Mouse (Mus musculus) limb, embryonic 14.5 days (tissue): ENCODE data around the gene Phf21a. TPM values are rescaled to one million over a fixed set of nuclear protein-coding genes. Genes with fewer than 3 reads are reported as not detected.

Experiments used
- ATAC-seq: fragments of 200-750 bp; cut with Nextera tagmentation; 2 replicates; pipeline ENCODE4 v1.8.0; 2017; ENCODE audit warnings: low read depth, moderate number of reproducible peaks, moderate TSS enrichment; ENCODE audit not compliant: low FRiP score
- DNase-seq: peaks from one replicate; pipeline ENCODE4 v3.0.0-alpha.2; 2015; ENCODE audit warnings: low spot score
- H3K27ac ChIP-seq: fragments of 300-500 bp; sonication (generic); replicated peaks from 2 replicates; pipeline ENCODE4 v1.5.1; 2014; ENCODE audit warnings: low read depth, mild to moderate bottlenecking, low read length, moderate library complexity, mixed read lengths
- H3K27me3 ChIP-seq: fragments of 300-500 bp; sonication (generic); 2 replicates; pipeline ENCODE4 v1.6.1; 2014; ENCODE audit warnings: low read length, mixed read lengths; ENCODE audit not compliant: control insufficient read depth, insufficient read depth
- H3K36me3 ChIP-seq: fragments of 300-500 bp; sonication (generic); 2 replicates; pipeline ENCODE4 v1.6.1; 2014; ENCODE audit warnings: mild to moderate bottlenecking, low read length, moderate library complexity, mixed read lengths; ENCODE audit not compliant: control insufficient read depth, insufficient read depth
- H3K4me1 ChIP-seq: fragments of 300-500 bp; sonication (generic); 2 replicates; pipeline ENCODE4 v1.6.1; 2014; ENCODE audit warnings: antibody characterized with exemption, low read length, mixed read lengths; ENCODE audit not compliant: control insufficient read depth, insufficient read depth
- H3K4me2 ChIP-seq: fragments of 300-500 bp; sonication (generic); replicated peaks from 2 replicates; pipeline ENCODE4 v1.6.1; 2014; ENCODE audit warnings: low read depth, mild to moderate bottlenecking, low read length, moderate library complexity; ENCODE audit not compliant: severe bottlenecking
- H3K4me3 ChIP-seq: fragments of 300-500 bp; sonication (generic); replicated peaks from 2 replicates; pipeline ENCODE4 v1.5.1; 2014; ENCODE audit warnings: low read length
- H3K9ac ChIP-seq: fragments of 300-500 bp; sonication (generic); 2 replicates; pipeline ENCODE4 v1.6.1; 2014; ENCODE audit warnings: mild to moderate bottlenecking, low read depth, low read length, moderate library complexity; ENCODE audit not compliant: severe bottlenecking
- H3K9me3 ChIP-seq: fragments of 300-500 bp; sonication (generic); 2 replicates; pipeline ENCODE4 v1.6.1; 2016; ENCODE audit warnings: low read length; ENCODE audit not compliant: control insufficient read depth
- POLR2A ChIP-seq: fragments of 200-500 bp; IDR thresholded peaks from 2 replicates; pipeline ENCODE4 v1.8.0; 2012; ENCODE audit warnings: inconsistent platforms, mild to moderate bottlenecking, moderate library complexity, borderline replicate concordance; ENCODE audit not compliant: insufficient read depth, insufficient read length; ENCODE audit errors: extremely low read depth
- WGBS: fragments of 180-500 bp; shearing (Covaris S2); extraction: QIAGEN DNeasy Blood & Tissue Kit; methylation state at CpG from one replicate; pipeline ENCODE4 v1.1.7; 2014; 5-methylcytosine and 5-hydroxymethylcytosine counted together
- polyA plus RNA-seq, 2 experiments: library from polyadenylated mRNA; depleted of rRNA in 1 of 2; stranded (reverse) in 1 of 2; unstranded in 1 of 2; fragments of >200 nt; fragmentation: Nextera tagmentation in 1 of 2; extraction: Ambion mirVana in 1 of 2; gene quantifications; 2 replicates each; pipeline versions ENCODE4 v1.2.1 to v1.2.3; 2012 to 2014

Phf21a gene
- polyA plus RNA-seq, 2 experiments, result 38.2 to 96.0 TPM

DNA sequence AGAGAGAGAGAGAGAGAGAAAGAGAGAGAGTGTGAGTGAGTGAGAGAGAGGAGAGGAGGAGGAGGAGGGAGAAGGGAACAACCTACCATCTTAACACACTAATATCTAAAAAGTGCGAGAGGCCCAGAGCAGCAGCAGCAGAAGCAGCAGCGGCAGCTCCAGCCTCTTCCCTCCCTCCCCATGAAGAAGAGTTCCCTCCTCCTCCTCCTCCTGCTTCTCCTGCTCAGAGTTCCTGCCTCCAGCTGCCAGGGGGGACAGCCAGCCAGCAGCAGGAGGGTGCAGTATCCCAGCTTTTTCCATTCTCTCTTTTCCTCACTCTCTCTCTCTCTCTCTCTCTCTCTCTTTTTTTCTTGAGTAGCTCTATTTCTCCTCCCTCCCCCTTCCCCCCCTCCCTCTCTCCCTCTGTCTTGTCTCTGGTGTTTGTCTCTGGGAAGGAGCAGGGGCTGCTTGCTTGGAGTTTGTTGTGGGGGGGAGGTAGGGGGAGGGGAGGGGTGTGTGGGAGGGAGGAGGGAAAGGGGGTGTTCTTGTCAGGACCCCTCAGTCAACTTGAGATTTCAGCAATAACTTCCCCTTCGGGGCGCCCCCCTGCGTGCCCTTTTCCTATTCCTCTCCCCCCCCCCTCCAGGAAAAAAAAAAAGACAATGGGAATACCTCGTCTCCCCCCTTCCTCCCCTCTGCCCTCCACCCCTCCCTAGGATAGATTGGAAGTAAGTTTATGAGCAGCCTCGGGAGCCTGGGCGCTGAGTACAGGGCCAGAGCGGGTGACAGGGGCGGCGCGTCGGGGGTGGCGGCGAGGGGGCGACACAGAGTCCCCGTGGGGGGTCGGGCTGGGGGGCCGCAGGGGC lies 91.4 kb downstream of the Phf21a start:
- peak; percentile 27 for ATAC-seq
- H3K36me3 ChIP-seq, result no peaks in the 10 kb centered on the region
- WGBS, result 0% methylated on average over 18 of the region's 19 CpGs
- peak overlapping the region; percentile 92 for H3K9ac ChIP-seq
- H3K27ac ChIP-seq, result peak overlapping the region; percentile 99
- H3K9me3 ChIP-seq, result no peaks in the 10 kb centered on the region
- peak overlapping the region; percentile 77 for H3K4me2 ChIP-seq
- peak; percentile 70 for DNase-seq
- peak overlapping the region; percentile 80 for H3K4me3 ChIP-seq
- H3K27me3 ChIP-seq, result no peaks in the 10 kb centered on the region
- TF ChIP-seq POLR2A, result no peak
- H3K4me1 ChIP-seq, result peaks cover 21% of the 10 kb centered on the region

DNA sequence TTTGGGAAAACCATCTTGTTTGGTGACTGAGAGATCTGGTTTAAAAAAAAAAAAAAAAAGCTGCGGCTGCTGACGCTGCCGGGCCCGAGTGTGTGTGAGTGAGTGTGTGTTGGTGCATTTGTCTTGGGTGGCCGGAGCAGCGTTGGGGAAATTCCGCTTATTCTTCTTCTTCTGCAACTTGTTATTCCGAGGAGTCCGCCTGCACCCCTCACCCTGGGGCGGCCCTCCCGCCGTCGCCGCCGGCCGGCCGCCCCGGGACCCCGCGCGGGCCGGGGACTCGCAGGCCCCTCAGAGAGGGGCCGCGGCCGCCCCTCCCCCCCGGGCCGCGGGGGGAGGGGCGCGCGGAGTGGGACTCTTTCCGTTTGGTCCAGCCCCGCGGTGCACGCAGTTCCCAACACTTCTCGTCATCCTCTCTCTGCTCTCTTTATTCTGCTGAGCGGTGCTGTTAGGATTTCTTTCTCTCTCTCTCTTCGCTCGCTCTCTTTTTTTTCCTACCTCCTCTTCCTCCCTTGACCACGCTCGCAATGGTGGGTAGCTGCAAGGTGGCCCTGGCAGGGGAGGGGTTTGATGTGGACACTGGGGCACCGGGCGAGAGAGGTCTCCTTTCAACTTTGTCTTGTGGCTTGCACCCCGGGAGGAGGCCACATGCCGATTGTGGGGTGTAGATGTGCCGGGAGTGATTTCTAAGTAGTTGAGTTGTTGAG lies 92.3 kb downstream of the Phf21a start:
- no peak for TF ChIP-seq POLR2A
- H3K4me3 ChIP-seq, result peak overlapping the region; percentile 80
- no peaks in the 10 kb centered on the region for H3K9me3 ChIP-seq
- under 1% methylated on average over 39 of the region's 47 CpGs for WGBS
- H3K9ac ChIP-seq, result peak overlapping the region; percentile 92
- H3K4me2 ChIP-seq, result peak overlapping the region; percentile 77
- no peaks in the 10 kb centered on the region for H3K27me3 ChIP-seq
- H3K36me3 ChIP-seq, result no peaks in the 10 kb centered on the region
- peak; percentile 39 for ATAC-seq
- peaks cover 21% of the 10 kb centered on the region for H3K4me1 ChIP-seq
- peak; percentile 63 for DNase-seq
- peak overlapping the region; percentile 99 for H3K27ac ChIP-seq

DNA sequence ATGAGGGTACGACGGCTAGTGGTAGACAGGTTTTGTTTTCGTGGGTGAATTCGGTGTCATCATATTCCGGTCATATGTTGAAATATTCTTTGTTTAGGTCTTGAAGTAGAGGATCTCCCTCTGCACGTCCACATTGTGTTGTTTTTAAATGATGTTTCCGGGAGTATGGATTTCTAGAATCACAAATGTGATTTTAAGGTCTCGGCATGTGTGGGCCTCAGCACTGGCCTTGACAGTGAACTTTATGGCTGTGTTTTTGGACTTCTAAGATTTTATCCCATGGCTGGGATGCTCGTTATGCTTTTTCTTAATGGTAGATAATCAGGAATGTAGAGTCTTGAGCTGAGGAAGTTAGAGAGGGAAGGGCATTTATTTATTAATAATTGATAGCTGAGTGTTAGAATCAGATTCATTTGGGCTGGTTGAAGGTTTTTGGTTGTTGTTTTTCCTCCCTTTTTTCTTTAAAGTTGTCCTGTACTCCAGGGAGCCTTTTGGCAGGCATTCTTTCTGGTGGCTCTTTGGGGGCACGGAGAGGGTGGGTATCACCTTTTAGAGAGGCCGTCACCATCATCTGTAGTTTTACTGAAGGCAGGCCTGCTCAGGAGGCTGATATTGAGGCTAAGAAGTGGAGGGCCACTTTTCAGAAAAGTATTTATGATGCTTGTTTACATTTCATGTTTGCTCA lies 93.0 kb downstream of the Phf21a start:
- Histone ChIP-seq H3K27me3 (no peaks in the 10 kb centered on the region), H3K9me3 (no peaks in the 10 kb centered on the region), H3K4me3 (peak overlapping the region; percentile 80), H3K4me1 (peaks cover 21% of the 10 kb centered on the region), H3K9ac (peak overlapping the region; percentile 92), H3K27ac (peak overlapping the region; percentile 99), H3K36me3 (no peaks in the 10 kb centered on the region), H3K4me2 (peak overlapping the region; percentile 77)
- ATAC-seq, result no peak
- DNase-seq, result no peak
- TF ChIP-seq POLR2A, result no peak
- 11% methylated on average over 11 of the region's 11 CpGs for WGBS

DNA sequence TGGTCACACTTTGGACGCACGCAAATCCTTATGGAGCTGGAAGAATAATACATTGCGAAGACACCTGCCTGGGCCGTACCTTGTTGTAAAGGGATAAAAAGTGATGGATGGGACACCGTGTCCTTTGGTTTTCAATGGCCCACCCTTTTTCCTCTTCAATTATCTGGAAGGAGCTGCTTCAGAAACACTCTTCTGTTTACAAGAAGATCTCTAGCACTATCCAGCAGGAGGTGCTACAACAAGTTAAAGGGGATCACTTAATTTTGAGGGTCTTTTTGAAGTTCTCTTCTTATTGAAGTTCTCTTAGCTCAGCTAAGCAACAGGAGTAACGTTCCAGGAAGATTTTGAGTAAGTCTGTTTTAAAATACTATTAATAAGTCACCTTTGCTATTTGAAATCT lies 94.1 kb downstream of the Phf21a start:
- H3K4me2 ChIP-seq, result peak overlapping the region; percentile 77
- peaks cover 19% of the 10 kb centered on the region for H3K4me1 ChIP-seq
- 56% methylated on average over 6 of the region's 6 CpGs for whole genome bisulfite sequencing
- DNase-seq (no peak), ATAC-seq (no peak)
- no peaks in the 10 kb centered on the region for H3K9me3 ChIP-seq
- H3K4me3 ChIP-seq, result peak overlapping the region; percentile 4; the same call in 1 of the 2 replicates
- H3K27me3 ChIP-seq, result no peaks in the 10 kb centered on the region
- TF ChIP-seq POLR2A, result no peak
- no peak overlapping the region for H3K9ac ChIP-seq
- no peak overlapping the region for H3K27ac ChIP-seq
- H3K36me3 ChIP-seq, result no peaks in the 10 kb centered on the region

DNA sequence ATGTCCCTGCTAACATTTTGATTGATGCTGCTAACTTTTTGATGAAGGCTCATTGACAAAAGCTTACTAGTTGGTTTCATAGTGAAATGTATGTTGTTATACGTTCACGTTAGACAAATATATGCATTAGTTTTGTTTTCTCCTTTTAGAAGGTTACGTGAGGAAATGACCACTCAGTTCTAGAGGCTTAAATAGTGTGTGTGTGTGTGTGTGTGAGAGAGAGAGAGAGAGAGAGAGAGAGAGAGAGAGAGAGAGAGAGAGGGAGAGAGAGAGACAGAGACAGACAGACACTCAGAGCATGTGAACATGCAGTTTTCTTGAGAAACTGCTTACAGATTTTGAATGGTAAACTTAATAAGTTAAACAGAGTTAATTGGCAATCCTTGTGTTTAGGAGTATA lies 95.8 kb downstream of the Phf21a start:
- H3K4me2 ChIP-seq, result peak overlapping the region; percentile 30

More for the DNA sequence above, 95.8 kb downstream of the Phf21a start:
- Histone ChIP-seq H3K27ac (no peak overlapping the region), H3K9me3 (no peaks in the 10 kb centered on the region), H3K4me3 (0 out of 2 replicates have a peak overlapping the region, but pooled peaks have one; percentile 4), H3K9ac (no peak overlapping the region), H3K36me3 (no peaks in the 10 kb centered on the region), H3K4me1 (peaks cover 16% of the 10 kb centered on the region), H3K27me3 (no peaks in the 10 kb centered on the region)
- ATAC-seq (no peak), DNase-seq (no peak)
- no peak for TF ChIP-seq POLR2A
- WGBS, result 68% methylated on average over 3 of the region's 3 CpGs
